Mouse (Mus musculus) neural tube, embryonic 11.5 days (tissue): ENCODE results near the gene Txlng. TPM values are rescaled to one million over a fixed set of nuclear protein-coding genes. Genes with fewer than 3 reads are reported as not detected.
A peak's percentile ranks its signal among the peaks of the same experiment; 100 is the strongest.

Experiments used
- ATAC-seq: fragments of 200-750 bp; cut with Nextera tagmentation; 2 replicates; pipeline ENCODE4 v1.8.0; 2017; ENCODE audit warnings: moderate number of reproducible peaks, mild to moderate bottlenecking, moderate TSS enrichment, moderate library complexity; ENCODE audit not compliant: insufficient read depth, low FRiP score, low TSS enrichment
- DNase-seq: peaks from one replicate; pipeline ENCODE4 v3.0.0-alpha.2; 2015; ENCODE audit warnings: low spot score
- H3K27ac ChIP-seq: fragments of 300-500 bp; sonication (generic); 2 replicates; pipeline ENCODE4 v1.5.1; 2014; ENCODE audit warnings: low read depth, mild to moderate bottlenecking, low read length
- H3K27me3 ChIP-seq: fragments of 300-500 bp; sonication (generic); 2 replicates; pipeline ENCODE4 v1.6.1; 2014; ENCODE audit warnings: mild to moderate bottlenecking, low read length, mixed read lengths; ENCODE audit not compliant: control insufficient read depth, insufficient read depth
- H3K36me3 ChIP-seq: fragments of 300-500 bp; sonication (generic); 2 replicates; pipeline ENCODE4 v1.6.1; 2014; ENCODE audit warnings: mild to moderate bottlenecking, low read length, moderate library complexity, mixed read lengths; ENCODE audit not compliant: control insufficient read depth, insufficient read depth
- H3K4me1 ChIP-seq: fragments of 300-500 bp; sonication (generic); 2 replicates; pipeline ENCODE4 v1.6.1; 2014; ENCODE audit warnings: low read length, mixed read lengths; ENCODE audit not compliant: control insufficient read depth, insufficient read depth
- H3K4me2 ChIP-seq: fragments of 300-500 bp; sonication (generic); 2 replicates; pipeline ENCODE4 v1.6.1; 2014; ENCODE audit warnings: low read depth, mild to moderate bottlenecking, moderate library complexity
- H3K4me3 ChIP-seq: fragments of 300-500 bp; sonication (generic); 2 replicates; pipeline ENCODE4 v1.5.1; 2014; ENCODE audit warnings: low read depth, low read length
- H3K9ac ChIP-seq: fragments of 300-500 bp; sonication (generic); 2 replicates; pipeline ENCODE4 v1.6.1; 2014; ENCODE audit warnings: mild to moderate bottlenecking, low read length
- H3K9me3 ChIP-seq: fragments of 300-500 bp; sonication (generic); 2 replicates; pipeline ENCODE4 v1.6.1; 2016; ENCODE audit warnings: low read length; ENCODE audit not compliant: control insufficient read depth
- WGBS: fragments of 180-500 bp; shearing (Covaris S2); extraction: QIAGEN DNeasy Blood & Tissue Kit; methylation state at CpG from one replicate; pipeline ENCODE4 v1.1.7; 2014; 5-methylcytosine and 5-hydroxymethylcytosine counted together
- microRNA counts: library from miRNA; unstranded; fragments of <30 nt; microRNA quantifications from one replicate; lab custom pipeline; 2015
- microRNA-seq: library from miRNA; unstranded; fragments of <30 nt; microRNA quantifications from one replicate; pipeline ENCODE4, GENCODE M21; 2016
- polyA plus RNA-seq: library from polyadenylated mRNA; unstranded; fragments of >200 nt; fragmentation: Nextera tagmentation; extraction: Ambion mirVana; gene quantifications from 2 replicates; pipeline ENCODE4 v1.2.1, GENCODE M21; 2014

Txlng gene
- polyA plus RNA-seq, 1 experiment from 2014 or later: 17.0 TPM

DNA sequence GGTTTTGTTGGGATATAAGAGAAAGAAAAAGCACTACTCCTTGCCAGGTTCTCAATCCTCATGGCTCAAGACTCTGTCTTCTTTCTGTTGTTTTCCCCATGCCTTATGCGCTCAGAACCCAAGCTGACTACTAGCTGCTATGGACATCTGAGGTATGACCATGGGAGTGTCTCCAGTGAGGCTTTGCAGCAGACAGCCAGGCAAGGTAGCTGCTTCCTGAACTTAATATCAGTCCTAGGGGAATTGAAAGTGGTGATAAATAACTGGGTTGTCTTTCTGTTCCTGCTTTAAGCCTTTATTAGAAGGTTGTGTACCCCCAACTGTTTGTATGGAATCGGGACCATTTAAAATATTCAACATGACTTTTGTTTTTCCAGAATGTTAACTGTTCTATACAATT is 76.8 kb downstream of the Txlng start:
- no peak overlapping the region for H3K27ac ChIP-seq
- no peak overlapping the region for H3K4me2 ChIP-seq
- H3K27me3 ChIP-seq: no peaks in the 10 kb centered on the region
- no peak overlapping the region for H3K9ac ChIP-seq
- H3K9me3 ChIP-seq: no peaks in the 10 kb centered on the region
- no peak overlapping the region for H3K4me3 ChIP-seq
- no peak for DNase-seq
- H3K36me3 ChIP-seq: no peaks in the 10 kb centered on the region
- no peaks in the 10 kb centered on the region for H3K4me1 ChIP-seq
- ATAC-seq: no peak
- 91% methylated on average over 2 of the region's 2 CpGs for WGBS

- 50% methylated on average over 9 of the region's 9 CpGs for WGBS
- ATAC-seq: no peak
- DNase-seq: no peak
Measured at GRCm38 (mm10) chrX:162748696-162749420, 80.4 kb downstream of the Txlng start.

DNA sequence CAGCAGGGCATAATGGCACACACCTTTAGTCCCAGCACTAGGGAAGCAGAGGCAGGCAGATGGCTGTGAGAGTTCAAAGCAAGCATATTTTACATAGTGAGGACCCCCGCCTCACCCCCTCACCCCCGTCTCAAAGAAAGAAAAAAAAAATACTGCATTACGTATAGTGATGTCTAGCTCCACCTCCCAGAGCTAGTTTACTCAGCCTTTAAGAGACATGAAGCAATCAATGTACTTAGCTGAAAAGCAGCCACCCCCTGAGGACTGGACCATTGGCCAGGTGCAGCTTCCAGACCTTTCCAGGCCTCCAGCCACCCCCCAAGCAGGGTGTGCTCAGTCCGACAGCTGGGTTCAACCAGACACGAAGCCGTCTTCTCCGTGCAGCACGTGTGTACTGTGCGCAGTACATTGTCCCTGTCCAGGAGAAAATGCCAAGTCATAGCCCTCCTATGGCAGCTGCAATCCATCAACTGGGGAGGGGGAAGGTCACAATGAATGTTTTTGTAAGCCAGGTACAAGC is 93.1 kb downstream of the Txlng start:
- no peak for ATAC-seq
- Histone ChIP-seq H3K9ac (no peak overlapping the region), H3K36me3 (no peaks in the 10 kb centered on the region), H3K4me1 (no peaks in the 10 kb centered on the region), H3K27ac (no peak overlapping the region), H3K9me3 (no peaks in the 10 kb centered on the region), H3K4me2 (peak overlapping the region; percentile 49; the same call in 1 of the 2 replicates), H3K4me3 (peak overlapping the region; percentile 33), H3K27me3 (no peaks in the 10 kb centered on the region)
- DNase-seq: peak; percentile 24
- 50% methylated on average over 9 of the region's 9 CpGs for WGBS

More at GRCm38 (mm10) chrX:162748696-162749420, 80.4 kb downstream of the Txlng start:
- Histone ChIP-seq H3K4me1 (no peaks in the 10 kb centered on the region), H3K9ac (no peak overlapping the region), H3K27me3 (no peaks in the 10 kb centered on the region), H3K27ac (no peak overlapping the region), H3K4me2 (no peak overlapping the region), H3K9me3 (no peaks in the 10 kb centered on the region), H3K4me3 (no peak overlapping the region), H3K36me3 (no peaks in the 10 kb centered on the region)

GRCm38 (mm10) chrX:162734997-162735929 is 94.0 kb downstream of the Txlng start:
- H3K4me2 ChIP-seq: peak overlapping the region; percentile 49
- peak; percentile 67 for DNase-seq
- H3K27ac ChIP-seq: peak overlapping the region; percentile 56; the same call in 1 of the 2 replicates
- H3K9ac ChIP-seq: peak overlapping the region; percentile 51
- ATAC-seq: peak; percentile 82
- H3K27me3 ChIP-seq: no peaks in the 10 kb centered on the region
- no peaks in the 10 kb centered on the region for H3K36me3 ChIP-seq
- no peaks in the 10 kb centered on the region for H3K9me3 ChIP-seq
- H3K4me3 ChIP-seq: peak overlapping the region; percentile 33
- no peaks in the 10 kb centered on the region for H3K4me1 ChIP-seq
- 26% methylated on average over 25 of the region's 25 CpGs for WGBS

GRCm38 (mm10) chrX:162730031-162730430 is 99.2 kb downstream of the Txlng start:
- Histone ChIP-seq H3K4me3 (no peak overlapping the region), H3K9me3 (no peaks in the 10 kb centered on the region), H3K27me3 (no peaks in the 10 kb centered on the region), H3K4me2 (no peak overlapping the region), H3K27ac (no peak overlapping the region), H3K9ac (no peak overlapping the region), H3K4me1 (no peaks in the 10 kb centered on the region), H3K36me3 (no peaks in the 10 kb centered on the region)
- ATAC-seq (no peak), DNase-seq (no peak)
- 90% methylated on average over 4 of the region's 4 CpGs for WGBS

MicroRNAs encoded within 50 kb of the gene (microRNA counts, 519-probe panel; counts per million panel counts)
- microRNA mmu-miR-3473 (lab: Ali Mortazavi, UCI): 171 counts per million, percentile 57 among the panel's probes with 10 or more counts

Small RNA genes within 50 kb of the gene (microRNA-seq; reads per million reads assigned to microRNA genes)
- not detected for gene Mir3473a

Other genes starting within 250 kb of the Txlng start
- 0.86 and 1.0 TPM in 2 replicates for gene Reps2, start 185.8 kb downstream of the Txlng start, polyA plus RNA-seq
- 325 and 326 TPM in 2 replicates for gene Rbbp7, start 69.1 kb downstream of the Txlng start, polyA plus RNA-seq
- 35.0 and 39.4 TPM in 2 replicates for gene Syap1, start 59.0 kb upstream of the Txlng start, polyA plus RNA-seq
- 79.2 and 91.3 TPM in 2 replicates for gene Ctps2, start 71.8 kb upstream of the Txlng start, polyA plus RNA-seq
- not detected in 2 replicates for gene S100g, start 135.1 kb upstream of the Txlng start, polyA plus RNA-seq